Mouse (Mus musculus): ENCODE data around the gene Osr1.

Gene Osr1

DNA sequence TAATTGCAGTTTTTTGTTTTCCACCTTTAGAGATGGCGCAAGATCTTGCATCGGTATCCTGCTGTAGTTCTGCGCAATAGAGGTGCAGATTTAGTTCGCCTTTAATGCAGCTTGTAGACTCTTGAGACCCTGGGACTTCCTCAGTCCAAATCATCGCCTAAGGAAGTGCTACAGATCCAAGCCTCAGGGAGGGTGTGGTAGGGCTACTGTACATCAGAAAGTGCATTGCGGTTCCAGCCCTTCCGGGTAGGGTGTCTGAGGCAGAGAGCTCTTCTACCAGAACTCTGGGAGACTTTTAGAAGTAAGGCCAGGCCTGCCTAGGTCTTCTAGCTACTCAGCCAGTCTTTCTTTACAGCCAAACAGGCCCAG lies 15.2 kb downstream of the Osr1 start:
- no peak for DNase-seq (ENCODE audit: extremely low spot score, low spot score)

DNA sequence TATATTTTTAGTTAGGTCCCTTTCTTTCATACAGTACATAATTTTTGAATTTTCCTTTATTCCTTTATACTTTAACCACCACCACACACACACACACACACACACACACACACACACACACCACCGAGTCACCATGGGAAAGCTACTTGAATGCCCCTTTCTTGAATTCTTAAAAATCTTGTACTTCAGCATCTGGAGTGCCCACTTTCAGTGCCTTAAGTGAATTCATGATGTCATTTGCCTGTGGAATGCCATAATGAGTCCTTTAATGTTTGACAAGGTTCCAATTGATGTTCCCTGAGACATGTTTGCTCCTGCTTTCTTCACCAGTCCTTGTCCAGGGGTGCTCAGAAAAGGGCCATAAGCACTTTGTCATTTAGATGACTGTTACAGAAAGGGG lies 17.8 kb downstream of the Osr1 start:
- no peak for DNase-seq (ENCODE audit: extremely low spot score, low spot score)

DNA sequence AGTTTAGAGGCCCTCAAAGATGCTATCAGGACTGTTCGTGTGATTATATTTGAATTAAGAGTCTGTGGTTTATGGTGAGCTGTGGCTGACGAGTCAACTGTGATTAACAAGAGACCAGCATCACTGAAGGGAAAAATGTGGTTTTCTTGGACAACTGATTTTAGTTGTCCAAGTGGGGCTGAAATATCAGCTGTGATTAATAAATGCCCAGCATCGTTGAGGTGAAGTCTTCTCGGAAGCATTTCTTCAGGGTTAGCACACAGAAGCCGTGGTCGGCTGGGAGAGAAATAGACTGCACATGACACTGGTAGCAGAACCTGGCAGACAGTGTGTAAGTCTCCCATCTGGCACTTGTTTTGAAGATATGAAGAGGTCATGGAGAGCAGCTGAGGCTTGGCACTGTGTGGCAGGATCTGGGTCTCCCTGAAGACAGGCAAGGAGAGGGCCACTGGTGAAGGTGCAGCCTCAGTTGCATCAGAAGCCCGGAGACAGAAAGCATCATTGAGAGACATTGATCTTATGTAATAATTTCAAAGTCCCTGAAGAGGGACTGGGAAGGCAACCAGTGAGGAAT lies 19.7 kb downstream of the Osr1 start:
- DNase-seq (ENCODE audit: extremely low spot score, low spot score): no peak

DNA sequence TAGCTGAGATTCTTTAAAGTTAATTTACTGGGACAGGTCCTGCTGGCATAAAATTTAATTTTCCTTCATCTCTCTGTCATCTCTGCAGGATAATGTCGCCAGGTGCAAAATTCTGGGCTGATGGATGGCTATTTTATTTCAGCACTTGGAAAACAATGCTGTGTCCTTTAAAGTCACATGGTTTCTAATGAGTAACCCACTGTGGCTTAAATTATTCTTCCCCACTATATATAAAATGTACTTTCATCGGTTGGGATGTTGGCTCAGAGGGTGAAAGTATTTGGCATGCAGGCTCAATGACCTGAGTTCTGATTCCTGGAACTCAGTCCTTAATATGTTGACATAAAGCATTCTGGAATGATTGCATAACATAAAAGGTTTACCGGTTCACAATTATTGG lies 21.2 kb downstream of the Osr1 start:
- no peak for DNase-seq (ENCODE audit: extremely low spot score, low spot score)

DNA sequence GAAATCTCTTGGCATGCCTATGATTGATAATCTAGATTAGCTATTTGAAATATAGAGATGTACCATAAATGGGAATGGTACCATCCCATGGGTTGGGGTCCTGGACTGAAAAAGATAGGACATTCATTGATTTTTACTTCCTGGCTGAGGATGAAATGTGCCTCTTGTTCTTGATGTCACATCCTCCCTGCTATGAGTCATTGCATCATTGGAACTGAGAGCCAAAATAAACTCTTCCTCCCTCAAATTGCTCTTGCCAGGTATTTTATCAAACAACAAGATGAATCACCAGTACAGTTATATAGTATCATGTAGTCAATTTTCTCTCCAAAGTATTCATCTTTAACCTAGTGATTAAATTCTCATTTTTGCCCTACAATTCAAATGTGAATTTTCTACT lies 28.3 kb downstream of the Osr1 start:
- DNase-seq (ENCODE audit: extremely low spot score, low spot score): no peak
